Mouse (Mus musculus) T-cell, adult 2 months (primary cell): ENCODE measurements around the gene Mbnl2.

Experiments
- DNase-seq: peaks from one replicate; pipeline ENCODE4 v3.0.0; 2022; ENCODE audit warnings: low spot score

The Mbnl2 gene

DNA sequence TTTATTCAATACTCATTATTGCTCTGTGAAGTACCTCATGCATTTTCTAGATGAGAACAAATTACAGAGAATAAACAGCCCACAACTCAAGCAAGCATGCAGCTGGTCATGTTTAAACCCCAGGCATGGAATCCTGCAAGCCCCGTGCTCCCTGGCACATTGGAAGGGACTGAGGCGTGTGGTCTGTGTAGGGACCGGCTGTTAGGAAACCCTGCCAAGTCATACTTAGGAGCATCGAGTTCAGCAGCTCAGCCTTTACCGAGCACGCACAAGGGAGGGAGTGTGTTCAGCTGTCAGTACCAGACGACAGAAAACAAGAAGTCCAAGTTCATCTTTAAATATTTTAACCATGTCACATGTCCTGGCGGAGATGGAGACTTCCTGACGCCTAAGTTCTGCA, 141.4 kb downstream of the Mbnl2 start:
- DNase-seq = no peak

GRCm38 (mm10) chr14:120418964-120419363, 143.5 kb downstream of the Mbnl2 start:
- DNase-seq = no peak

DNA sequence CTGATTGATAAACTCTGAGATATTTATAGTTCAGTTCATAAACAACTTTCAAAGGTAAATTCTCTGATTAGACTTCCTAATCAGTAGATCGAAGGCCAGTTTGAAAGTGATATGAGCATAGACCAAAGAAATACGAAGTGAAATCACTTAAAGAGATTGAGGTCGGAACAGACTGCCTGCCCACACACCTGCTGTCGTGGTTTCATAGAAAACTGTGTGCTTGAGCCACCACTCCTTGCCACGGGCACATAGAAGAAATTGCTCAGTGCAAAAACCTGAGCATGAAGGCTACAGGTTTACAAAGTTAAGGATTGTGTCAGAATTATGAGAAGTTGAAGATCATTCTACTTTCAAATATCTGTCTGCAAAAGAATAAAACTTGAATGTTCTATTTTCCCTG, 153.0 kb downstream of the Mbnl2 start:
- DNase-seq = no peak

DNA sequence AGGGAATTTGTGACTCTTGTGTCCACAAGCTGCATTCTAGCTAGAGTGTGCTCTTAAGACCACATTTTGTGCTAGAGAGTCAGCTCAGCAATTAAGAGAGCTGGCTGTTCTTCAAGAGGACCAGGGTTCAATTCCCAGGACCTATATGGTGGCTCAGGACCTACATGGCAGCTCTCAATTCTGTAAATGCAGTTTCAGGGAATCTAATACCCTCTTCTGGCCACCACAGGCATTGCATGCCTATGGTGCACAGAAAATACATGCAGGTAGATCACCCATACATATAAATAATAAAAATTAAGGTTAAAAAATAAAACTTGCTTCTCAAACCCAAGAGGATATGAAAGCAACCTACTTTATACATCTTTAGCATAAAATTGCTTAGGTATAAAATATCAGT, 157.3 kb downstream of the Mbnl2 start:
- peak; percentile 3 for DNase-seq

DNA sequence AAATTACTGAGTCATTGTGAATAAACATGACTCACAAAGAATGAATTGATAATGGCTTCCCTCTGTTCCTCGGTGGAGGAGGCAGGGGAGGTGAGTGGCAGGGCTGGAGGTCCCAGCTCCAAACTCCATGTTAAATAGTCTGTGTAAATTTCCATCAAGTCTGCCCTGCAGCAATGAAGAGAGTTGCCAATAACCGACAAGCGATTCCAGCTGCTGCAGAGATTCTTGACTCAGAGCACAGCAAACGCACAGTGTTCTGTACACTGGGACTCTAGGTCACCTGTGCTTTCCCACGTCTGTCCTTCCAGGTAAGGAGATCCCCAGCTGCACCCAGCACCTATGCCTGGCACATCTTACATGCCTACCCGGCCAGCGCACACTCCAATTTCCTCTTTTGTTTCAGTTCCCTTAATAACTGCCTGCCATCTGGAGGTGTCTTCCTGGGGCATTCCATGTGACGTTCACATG, 158.5 kb downstream of the Mbnl2 start:
- DNase-seq = no peak

DNA sequence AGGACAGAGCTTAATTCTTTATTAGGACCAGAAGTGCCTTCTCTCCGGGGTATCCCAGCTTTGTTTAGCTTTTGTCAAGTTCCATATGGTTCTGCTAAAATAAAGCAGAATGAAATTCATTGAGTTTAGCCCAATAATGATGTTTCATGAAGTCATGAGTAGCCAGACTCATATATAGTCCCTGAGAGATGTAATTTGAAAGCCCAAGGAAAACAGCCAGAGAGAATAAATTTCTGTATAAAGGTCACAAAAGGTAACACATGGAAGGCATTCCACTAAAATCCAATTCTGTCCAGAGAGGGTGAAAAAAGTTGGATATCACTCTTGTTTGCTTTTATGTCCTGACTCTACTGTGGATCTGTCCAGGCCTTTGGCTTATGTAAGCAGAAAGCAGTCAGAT, 159.4 kb downstream of the Mbnl2 start:
- no peak for DNase-seq

GRCm38 (mm10) chr14:120440716-120441115, 165.2 kb downstream of the Mbnl2 start:
- DNase-seq = no peak

GRCm38 (mm10) chr14:120441256-120441655, 165.8 kb downstream of the Mbnl2 start:
- no peak for DNase-seq

DNA sequence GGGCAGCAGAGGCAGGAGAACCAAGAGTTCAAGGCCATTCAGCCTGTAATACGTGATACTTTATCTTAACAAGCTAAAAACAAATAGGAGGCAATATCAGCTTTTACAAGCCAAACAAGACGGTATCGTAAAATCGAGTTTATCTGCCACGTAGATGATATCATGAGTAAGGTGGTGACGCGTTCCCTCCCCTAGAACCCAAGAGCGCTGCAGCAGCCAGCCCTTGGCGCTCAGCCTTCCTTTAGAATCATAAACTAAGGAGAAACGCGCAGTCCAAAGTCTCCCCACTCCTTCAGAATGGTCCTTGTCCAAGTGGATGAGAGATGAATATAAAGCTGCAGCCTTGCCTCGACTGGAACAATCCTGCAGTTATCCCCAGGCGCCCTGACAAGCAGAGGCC, 166.4 kb downstream of the Mbnl2 start:
- no peak for DNase-seq

DNA sequence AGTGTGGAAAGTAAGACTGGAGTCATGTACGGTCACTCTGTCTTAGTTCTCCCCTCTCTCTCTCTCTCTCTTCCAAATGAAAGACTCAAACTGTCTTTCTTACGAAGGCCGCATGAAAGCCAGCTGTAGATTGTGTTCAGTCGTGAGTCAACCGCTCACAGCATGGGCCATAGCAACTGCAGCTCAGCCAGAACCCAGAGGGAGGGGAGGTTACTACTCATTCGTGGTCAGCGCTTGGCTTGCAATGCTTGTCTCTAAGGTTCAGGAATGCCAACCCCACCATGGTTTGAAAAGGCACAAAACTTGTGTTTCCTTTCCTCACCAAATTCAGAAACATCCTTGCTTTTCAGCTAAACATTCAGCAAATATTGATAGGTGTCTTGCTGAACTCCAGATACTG, 178.8 kb downstream of the Mbnl2 start:
- DNase-seq = no peak

GRCm38 (mm10) chr14:120463938-120464727, 188.7 kb downstream of the Mbnl2 start:
- DNase-seq = no peak

DNA sequence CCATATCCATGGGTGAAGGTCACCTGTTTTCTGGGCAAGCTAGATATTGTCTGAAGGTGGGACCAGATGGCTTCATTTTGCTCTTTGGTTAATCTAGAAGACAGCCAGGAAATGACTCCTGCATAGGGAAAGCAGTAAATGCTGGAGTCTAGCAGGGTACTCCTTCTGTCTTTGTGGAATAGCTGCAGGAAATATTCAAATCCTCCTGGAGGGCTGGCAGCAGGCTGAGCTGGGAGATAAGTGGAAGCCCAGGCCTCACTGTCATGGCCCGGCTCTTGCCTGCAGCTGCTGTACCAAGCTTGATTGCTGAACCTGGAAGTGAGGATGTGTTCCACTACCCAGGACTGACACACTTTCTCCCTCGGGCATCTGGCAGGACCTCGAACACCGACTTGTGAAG, 191.3 kb downstream of the Mbnl2 start:
- no peak for DNase-seq

- DNase-seq = no peak
These were observed 193.8 kb downstream of the Mbnl2 start for GRCm38 (mm10) chr14:120469126-120469790.

- DNase-seq = no peak
These were observed 200.8 kb downstream of the Mbnl2 start for GRCm38 (mm10) chr14:120476186-120476697.

- DNase-seq = peak; percentile 97
These were observed 202.0 kb downstream of the Mbnl2 start for GRCm38 (mm10) chr14:120477288-120477981.

GRCm38 (mm10) chr14:120477982-120478568, 202.6 kb downstream of the Mbnl2 start, which contains the start of gene Rap2a:
Gene Rap2a (plus strand): TSS chr14:120478444.
- peak; percentile 97 for DNase-seq

- no peak for DNase-seq
These were observed 203.3 kb downstream of the Mbnl2 start for GRCm38 (mm10) chr14:120478641-120479341.

GRCm38 (mm10) chr14:120480341-120480900, 205.0 kb downstream of the Mbnl2 start:
- no peak for DNase-seq

GRCm38 (mm10) chr14:120480927-120481326, 205.5 kb downstream of the Mbnl2 start:
- no peak for DNase-seq
